Mouse (Mus musculus) embryo, embryonic 11 days (tissue): Measurements from ENCODE around the gene Skint10.

Experiments
- DNase-seq: peaks from one replicate; pipeline ENCODE4 v3.0.0-alpha.2; 2015

Skint10 gene

GRCm38 (mm10) chr4:112774766-112775165 is at the start of gene Skint10:
TSS of gene Skint10 (minus strand) at chr4:112774866.
- DNase-seq, result no peak

GRCm38 (mm10) chr4:112790646-112791045 is 16.0 kb upstream of the Skint10 start:
- no peak for DNase-seq
